Mouse (Mus musculus): ENCODE measurements at regions not wholly inside any gene's neighbourhood (a gene's known extent, or its start where the extent isn't known, plus 50 kb on each side); places are given as distances from the start of the nearest gene placed in this dataset.
"Not testable (repeated sequence)": the region's sequence is repeated elsewhere in the genome, so short reads cannot be mapped to it uniquely, and the experiment has no call there.

- Histone ChIP-seq H3K9me3 (replicated peaks; ENCODE audit: control insufficient read depth, low read length, poor library complexity, severe bottlenecking) (no peaks in the 10 kb centered on the region), H3K4me2 (ENCODE audit: low read length) (no peak overlapping the region), H3K4me3 (ENCODE audit: low read depth, low read length) (no peak overlapping the region), H3K27ac (ENCODE audit: low read length) (no peak overlapping the region), H3K27me3 (ENCODE audit: control insufficient read depth, insufficient read depth, low read depth, low read length) (no peaks in the 10 kb centered on the region), H3K4me1 (ENCODE audit: control insufficient read depth, insufficient read depth, low read length) (no peaks in the 10 kb centered on the region), H3K36me3 (ENCODE audit: control insufficient read depth, insufficient read depth, low read length) (no peaks in the 10 kb centered on the region), H3K9ac (ENCODE audit: low read depth, low read length) (no peak overlapping the region)
- peak; percentile 81 for ATAC-seq
- WGBS = 33% methylated on average over 1 of the region's 1 CpGs
Observed at GRCm38 (mm10) chr2:107468671-107469070, 178.2 kb downstream of the Kcna4 start.

GRCm38 (mm10) chr2:107503646-107504379, 213.4 kb downstream of the Kcna4 start:
- Histone ChIP-seq H3K9ac (ENCODE audit: low read depth, low read length) (no peak overlapping the region), H3K36me3 (ENCODE audit: control insufficient read depth, insufficient read depth, low read length) (no peaks in the 10 kb centered on the region), H3K27me3 (ENCODE audit: control insufficient read depth, insufficient read depth, low read depth, low read length) (no peaks in the 10 kb centered on the region), H3K27ac (ENCODE audit: low read length) (no peak overlapping the region), H3K4me1 (ENCODE audit: control insufficient read depth, insufficient read depth, low read length) (no peaks in the 10 kb centered on the region), H3K4me2 (ENCODE audit: low read length) (no peak overlapping the region), H3K9me3 (replicated peaks; ENCODE audit: control insufficient read depth, low read length, poor library complexity, severe bottlenecking) (no peaks in the 10 kb centered on the region), H3K4me3 (ENCODE audit: low read depth, low read length) (no peak overlapping the region)
- ATAC-seq = peak; percentile 60; the same call in 1 of the 2 replicates
- 65% methylated on average over 7 of the region's 7 CpGs for WGBS

- Histone ChIP-seq H3K9me3 (replicated peaks; ENCODE audit: control insufficient read depth, low read length, poor library complexity, severe bottlenecking) (no peaks in the 10 kb centered on the region), H3K9ac (ENCODE audit: low read depth, low read length) (no peak overlapping the region), H3K4me1 (ENCODE audit: control insufficient read depth, insufficient read depth, low read length) (no peaks in the 10 kb centered on the region), H3K27me3 (ENCODE audit: control insufficient read depth, insufficient read depth, low read depth, low read length) (no peaks in the 10 kb centered on the region), H3K27ac (ENCODE audit: low read length) (no peak overlapping the region), H3K36me3 (ENCODE audit: control insufficient read depth, insufficient read depth, low read length) (no peaks in the 10 kb centered on the region), H3K4me3 (ENCODE audit: low read depth, low read length) (no peak overlapping the region), H3K4me2 (ENCODE audit: low read length) (no peak overlapping the region)
- no peak for ATAC-seq
Observed at GRCm38 (mm10) chr2:107507426-107508167, 217.2 kb downstream of the Kcna4 start.

- not testable (repeated sequence) for H3K4me3 ChIP-seq (ENCODE audit: low read depth, low read length); H3K27ac ChIP-seq (ENCODE audit: low read length); H3K9ac ChIP-seq (ENCODE audit: low read depth, low read length); H3K36me3 ChIP-seq (ENCODE audit: control insufficient read depth, insufficient read depth, low read length); H3K4me2 ChIP-seq (ENCODE audit: low read length); H3K4me1 ChIP-seq (ENCODE audit: control insufficient read depth, insufficient read depth, low read length); H3K9me3 ChIP-seq (replicated peaks; ENCODE audit: control insufficient read depth, low read length, poor library complexity, severe bottlenecking); H3K27me3 ChIP-seq (ENCODE audit: control insufficient read depth, insufficient read depth, low read depth, low read length); ATAC-seq
- WGBS = 86% methylated on average over 1 of the region's 1 CpGs
Observed at GRCm38 (mm10) chr2:107515486-107515885, 225.0 kb downstream of the Kcna4 start.

DNA sequence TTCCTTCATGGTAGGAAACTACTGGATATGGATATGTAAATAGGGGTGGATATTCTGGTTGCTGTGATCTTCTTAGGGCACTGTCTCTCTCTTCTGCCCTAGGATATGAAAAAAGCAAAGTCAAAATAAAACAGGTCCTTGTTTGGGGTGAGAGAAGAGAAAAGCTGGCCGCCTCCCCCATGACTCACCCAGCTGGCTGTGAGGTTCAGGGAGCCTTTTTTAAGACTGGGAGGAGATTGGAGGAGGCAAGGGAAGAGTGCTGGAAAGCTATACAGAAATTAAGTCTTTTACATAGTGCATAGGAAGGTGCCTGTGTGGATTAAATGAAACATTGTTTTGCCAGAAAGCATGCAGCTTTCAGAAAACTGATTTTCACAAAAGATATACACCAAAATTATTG, 227.7 kb downstream of the Kcna4 start:
- 85% methylated on average over 1 of the region's 1 CpGs for WGBS
- Histone ChIP-seq H3K4me2 (ENCODE audit: low read length) (no peak overlapping the region), H3K27ac (ENCODE audit: low read length) (no peak overlapping the region), H3K27me3 (ENCODE audit: control insufficient read depth, insufficient read depth, low read depth, low read length) (no peaks in the 10 kb centered on the region), H3K4me3 (ENCODE audit: low read depth, low read length) (no peak overlapping the region), H3K36me3 (ENCODE audit: control insufficient read depth, insufficient read depth, low read length) (no peaks in the 10 kb centered on the region), H3K9me3 (replicated peaks; ENCODE audit: control insufficient read depth, low read length, poor library complexity, severe bottlenecking) (no peaks in the 10 kb centered on the region), H3K4me1 (ENCODE audit: control insufficient read depth, insufficient read depth, low read length) (no peaks in the 10 kb centered on the region), H3K9ac (ENCODE audit: low read depth, low read length) (no peak overlapping the region)
- no peak for ATAC-seq

DNA sequence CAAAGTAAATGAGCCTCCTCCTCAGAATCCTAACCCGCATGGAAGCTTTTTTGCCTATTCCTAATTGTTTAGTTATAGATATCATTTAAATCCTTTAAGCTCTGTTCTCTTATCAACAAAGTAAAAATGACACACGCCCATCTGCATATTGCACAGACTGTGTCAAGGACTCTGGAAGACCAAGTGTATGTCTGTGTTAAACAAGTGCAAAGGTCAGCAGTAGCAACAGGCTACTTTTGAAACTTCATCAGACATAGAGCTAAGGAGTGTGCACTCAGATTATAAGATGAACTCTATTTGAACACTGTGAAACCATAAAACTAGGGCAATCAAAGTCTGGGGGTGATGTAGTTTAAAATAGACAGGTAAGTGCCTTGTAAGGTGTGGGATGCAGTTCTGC, 228.3 kb downstream of the Kcna4 start:
- 90% methylated on average over 2 of the region's 2 CpGs for WGBS
- ATAC-seq = no peak

GRCm38 (mm10) chr2:107519326-107519725, 228.9 kb downstream of the Kcna4 start:
- H3K4me1 ChIP-seq (ENCODE audit: control insufficient read depth, insufficient read depth, low read length) = no peaks in the 10 kb centered on the region
- H3K4me2 ChIP-seq (ENCODE audit: low read length) = no peak overlapping the region
- H3K9ac ChIP-seq (ENCODE audit: low read depth, low read length) = no peak overlapping the region
- H3K4me3 ChIP-seq (ENCODE audit: low read depth, low read length) = no peak overlapping the region
- no peaks in the 10 kb centered on the region for H3K36me3 ChIP-seq (ENCODE audit: control insufficient read depth, insufficient read depth, low read length)
- ATAC-seq = no peak
- 62% methylated on average over 3 of the region's 3 CpGs for WGBS
- no peaks in the 10 kb centered on the region for H3K27me3 ChIP-seq (ENCODE audit: control insufficient read depth, insufficient read depth, low read depth, low read length)
- no peak overlapping the region for H3K27ac ChIP-seq (ENCODE audit: low read length)
- H3K9me3 ChIP-seq (replicated peaks; ENCODE audit: control insufficient read depth, low read length, poor library complexity, severe bottlenecking) = no peaks in the 10 kb centered on the region

More for the DNA sequence above, 228.3 kb downstream of the Kcna4 start:
- no peaks in the 10 kb centered on the region for H3K36me3 ChIP-seq (ENCODE audit: control insufficient read depth, insufficient read depth, low read length)
- no peaks in the 10 kb centered on the region for H3K4me1 ChIP-seq (ENCODE audit: control insufficient read depth, insufficient read depth, low read length)
- H3K27me3 ChIP-seq (ENCODE audit: control insufficient read depth, insufficient read depth, low read depth, low read length) = no peaks in the 10 kb centered on the region
- H3K9me3 ChIP-seq (replicated peaks; ENCODE audit: control insufficient read depth, low read length, poor library complexity, severe bottlenecking) = no peaks in the 10 kb centered on the region
- H3K27ac ChIP-seq (ENCODE audit: low read length) = no peak overlapping the region
- H3K4me2 ChIP-seq (ENCODE audit: low read length) = no peak overlapping the region
- no peak overlapping the region for H3K4me3 ChIP-seq (ENCODE audit: low read depth, low read length)
- H3K9ac ChIP-seq (ENCODE audit: low read depth, low read length) = no peak overlapping the region

GRCm38 (mm10) chr2:107519761-107520160, 229.3 kb downstream of the Kcna4 start:
- no peaks in the 10 kb centered on the region for H3K27me3 ChIP-seq (ENCODE audit: control insufficient read depth, insufficient read depth, low read depth, low read length)
- H3K4me3 ChIP-seq (ENCODE audit: low read depth, low read length) = no peak overlapping the region
- H3K9ac ChIP-seq (ENCODE audit: low read depth, low read length) = no peak overlapping the region
- no peaks in the 10 kb centered on the region for H3K4me1 ChIP-seq (ENCODE audit: control insufficient read depth, insufficient read depth, low read length)
- 69% methylated on average over 4 of the region's 4 CpGs for WGBS
- peak; percentile 79 for ATAC-seq
- H3K4me2 ChIP-seq (ENCODE audit: low read length) = no peak overlapping the region
- no peak overlapping the region for H3K27ac ChIP-seq (ENCODE audit: low read length)
- H3K36me3 ChIP-seq (ENCODE audit: control insufficient read depth, insufficient read depth, low read length) = no peaks in the 10 kb centered on the region
- H3K9me3 ChIP-seq (replicated peaks; ENCODE audit: control insufficient read depth, low read length, poor library complexity, severe bottlenecking) = no peaks in the 10 kb centered on the region

GRCm38 (mm10) chr2:107543161-107543560, 252.7 kb downstream of the Kcna4 start:
- no peak overlapping the region for H3K4me3 ChIP-seq (ENCODE audit: low read depth, low read length)
- no peaks in the 10 kb centered on the region for H3K36me3 ChIP-seq (ENCODE audit: control insufficient read depth, insufficient read depth, low read length)
- H3K9me3 ChIP-seq (replicated peaks; ENCODE audit: control insufficient read depth, low read length, poor library complexity, severe bottlenecking) = no peaks in the 10 kb centered on the region
- no peak overlapping the region for H3K9ac ChIP-seq (ENCODE audit: low read depth, low read length)
- no peaks in the 10 kb centered on the region for H3K27me3 ChIP-seq (ENCODE audit: control insufficient read depth, insufficient read depth, low read depth, low read length)
- H3K4me1 ChIP-seq (ENCODE audit: control insufficient read depth, insufficient read depth, low read length) = no peaks in the 10 kb centered on the region
- H3K27ac ChIP-seq (ENCODE audit: low read length) = no peak overlapping the region
- 91% methylated on average over 4 of the region's 4 CpGs for WGBS
- no peak overlapping the region for H3K4me2 ChIP-seq (ENCODE audit: low read length)
- ATAC-seq = no peak

Data from midbrain, embryonic 16.5 days (tissue).